Mouse (Mus musculus): ENCODE measurements around the gene Npat.

Npat gene

DNA sequence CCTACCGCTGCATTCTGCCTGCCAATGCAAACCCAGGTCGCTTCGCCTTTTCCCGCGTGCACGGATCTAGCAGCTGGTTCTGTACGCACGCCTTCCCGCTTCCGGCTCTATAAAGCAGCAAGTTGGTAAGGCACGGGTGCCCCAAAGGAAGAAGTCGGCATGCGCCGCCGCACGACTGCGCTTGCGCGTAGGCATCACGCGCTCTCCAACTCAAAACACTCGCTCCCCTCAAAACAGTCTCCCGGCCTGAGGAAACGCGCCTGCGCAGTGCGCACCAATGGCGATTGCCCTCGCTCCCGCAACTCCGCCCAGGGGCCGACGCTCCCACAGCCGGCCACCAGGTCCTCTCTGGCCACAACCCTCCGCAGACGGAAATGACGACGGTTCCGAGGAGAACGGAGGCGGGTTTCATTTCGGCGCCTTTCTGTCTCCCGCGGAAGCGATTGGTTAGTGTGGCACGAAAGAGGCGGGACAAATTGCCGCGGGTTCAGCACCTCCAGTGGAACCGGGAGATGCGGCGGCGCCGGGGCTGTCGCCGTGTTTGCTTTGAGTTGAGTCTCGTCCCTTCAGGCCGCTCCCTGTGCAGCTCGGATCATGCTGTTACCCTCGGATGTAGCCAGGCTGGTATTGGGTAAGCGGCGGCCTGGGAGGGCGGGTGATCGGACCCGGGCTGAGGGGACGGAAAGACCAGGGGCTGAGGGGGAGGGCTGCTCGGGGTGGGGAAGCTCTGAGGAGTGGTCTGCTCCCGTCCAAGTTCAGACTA lies at the start of gene Npat, which contains the start of gene Atm:
TSS of gene Npat (plus strand) at position 490 of the 763 bp plus-strand sequence.
TSS of gene Atm (minus strand) at position 183 of the 763 bp plus-strand sequence.
- peak; percentile 99 for DNase-seq (ENCODE audit: low spot score in 2 of 2)

DNA sequence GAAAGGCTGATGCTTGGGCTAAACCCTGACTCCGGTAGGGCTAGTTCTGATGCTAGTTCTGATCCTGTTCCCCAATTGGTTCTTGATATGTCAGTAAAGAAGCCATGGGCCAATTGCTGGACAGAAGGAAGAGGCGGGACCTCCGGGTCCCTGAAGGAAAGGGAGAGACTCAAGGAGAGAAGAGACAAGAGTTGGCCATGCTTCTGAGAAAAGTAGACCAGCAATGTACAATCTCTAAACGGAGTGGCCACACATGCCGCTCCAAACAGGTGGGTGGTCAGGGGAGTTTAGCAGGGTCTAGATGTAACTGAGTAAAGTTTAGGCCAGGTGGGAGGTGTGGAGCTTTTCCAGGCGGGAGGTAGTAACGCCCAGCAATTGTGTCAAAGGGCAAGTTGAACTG lies 28.8 kb upstream of the Npat start:
- DNase-seq (ENCODE audit: low spot score in 2 of 2) = no peak

DNA sequence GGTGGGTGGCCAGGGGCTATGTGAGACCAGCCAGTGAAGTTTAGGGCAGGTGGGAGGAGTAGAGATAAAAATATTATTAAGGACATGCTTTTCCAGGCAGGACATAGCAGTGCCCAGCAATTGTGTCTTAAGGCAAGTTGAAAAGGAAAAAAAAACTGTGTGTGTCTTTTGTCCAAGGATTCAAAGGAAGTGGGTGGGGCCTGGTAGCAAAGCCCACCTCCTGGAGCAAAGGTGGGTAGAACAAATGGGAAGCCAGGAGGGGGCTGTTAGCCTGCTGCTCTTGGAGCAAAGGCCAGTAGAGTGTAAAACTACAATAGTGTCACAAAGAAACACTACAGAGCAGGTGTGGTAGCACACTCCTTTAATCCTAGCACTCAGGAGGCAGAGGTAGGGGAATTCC lies 22.8 kb upstream of the Npat start:
- no peak for DNase-seq (ENCODE audit: low spot score in 2 of 2)

DNA sequence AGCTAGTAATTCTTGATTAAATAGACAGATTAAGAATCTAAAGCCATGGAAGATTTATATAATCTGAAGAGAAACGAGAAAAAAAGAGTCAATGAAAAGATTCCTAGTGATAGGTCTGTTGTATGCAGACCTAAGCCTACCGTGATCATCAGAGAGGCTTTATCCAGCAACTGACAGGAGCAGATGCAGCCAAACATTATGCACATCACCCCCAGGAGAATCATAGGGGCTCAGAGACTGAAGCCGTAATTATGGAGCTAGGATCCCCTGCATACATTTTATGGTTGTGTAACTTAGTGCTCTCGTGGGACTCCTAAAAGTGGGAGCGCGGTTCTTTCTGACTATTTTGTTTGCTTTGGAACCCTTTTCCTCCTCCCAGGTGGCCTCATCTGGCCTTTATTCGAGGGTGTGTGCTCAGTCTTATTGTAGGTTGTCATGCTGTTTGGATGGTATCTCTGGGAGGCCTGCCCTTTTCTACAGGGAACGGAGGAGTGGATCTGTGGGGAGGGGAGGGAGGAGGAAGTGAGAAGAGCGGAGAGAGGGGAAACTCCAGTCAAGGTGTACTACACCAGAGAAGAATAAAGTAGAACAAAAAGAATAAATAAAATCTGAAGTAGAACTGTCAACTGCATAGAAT lies 19.4 kb upstream of the Npat start:
- no peak for DNase-seq (ENCODE audit: low spot score in 2 of 2)

DNA sequence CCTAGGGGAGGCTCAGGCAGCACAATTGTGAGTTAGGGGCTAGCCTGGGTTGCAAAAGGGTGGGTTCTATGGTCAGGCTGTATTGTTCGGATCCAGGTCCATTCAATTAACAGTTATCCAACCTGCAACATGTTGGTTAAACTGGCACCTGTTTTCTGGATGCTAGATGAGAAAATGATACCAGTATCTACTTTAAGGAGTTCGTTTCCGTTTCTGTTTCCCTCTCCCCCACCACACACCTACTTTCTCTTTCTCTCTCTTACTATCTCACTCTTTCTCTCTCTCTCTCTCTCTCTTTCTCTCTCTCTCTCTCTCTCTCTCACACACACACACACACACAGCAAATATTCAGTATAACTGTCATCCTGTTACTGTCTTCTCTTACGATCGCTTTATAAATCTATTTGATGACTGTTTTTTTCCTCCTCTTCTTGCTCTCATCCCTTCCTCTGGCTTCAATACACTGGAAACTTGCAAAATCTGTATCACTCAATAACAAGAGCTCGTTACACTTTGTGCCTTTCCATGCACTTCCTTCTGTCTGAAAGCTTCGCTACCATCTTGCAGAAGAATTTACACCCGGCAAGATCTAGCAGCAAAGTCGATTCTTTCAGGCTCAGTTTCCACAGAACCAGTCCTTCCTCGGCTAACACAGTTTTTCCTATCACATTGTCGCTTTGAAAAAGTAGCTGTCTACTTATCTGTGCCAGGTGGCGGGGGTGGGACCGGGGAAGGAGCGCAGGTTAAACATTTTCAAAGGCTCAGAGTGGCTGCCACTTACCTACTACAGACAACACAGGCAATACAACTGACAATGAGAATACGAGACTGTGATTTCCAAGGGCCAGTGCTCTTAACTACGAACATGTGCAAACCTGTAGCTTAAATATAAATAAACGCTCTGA lies 1.2 kb upstream of the Npat start:
- DNase-seq (ENCODE audit: low spot score in 2 of 2) = no peak

DNA sequence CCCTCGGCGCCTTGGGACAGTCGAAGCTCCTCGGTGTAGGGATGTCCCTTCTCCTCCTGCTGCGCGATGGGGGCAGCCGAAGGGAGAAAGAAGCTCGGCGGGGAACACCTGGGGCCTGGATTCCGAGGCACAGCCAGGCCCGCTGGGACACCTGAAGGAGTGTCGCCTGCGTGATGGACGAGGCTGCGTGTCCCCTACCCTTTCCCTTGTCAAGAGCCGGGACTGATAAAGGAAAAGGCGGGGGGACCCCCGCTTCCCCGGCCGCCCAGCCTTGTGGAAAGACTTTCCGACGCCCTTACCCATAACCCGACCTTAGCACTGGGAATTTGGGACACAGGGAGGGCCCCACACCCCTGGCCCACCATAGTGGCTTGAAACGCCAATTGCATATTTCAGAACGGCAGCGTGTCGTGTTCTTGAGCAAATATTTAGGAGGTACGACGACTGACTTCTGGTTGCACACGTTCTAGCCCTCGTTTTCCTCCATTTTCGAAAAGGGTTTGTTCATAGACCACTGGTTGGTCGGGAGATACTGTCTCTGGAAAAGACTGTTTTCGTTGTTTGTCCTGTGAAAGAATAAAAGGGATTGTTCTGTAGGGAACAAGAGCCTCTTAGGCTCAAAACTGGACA lies 604 bp downstream of the Npat start:
- DNase-seq (ENCODE audit: low spot score in 2 of 2) = peak in 1 of 2 experiments; percentile 8

DNA sequence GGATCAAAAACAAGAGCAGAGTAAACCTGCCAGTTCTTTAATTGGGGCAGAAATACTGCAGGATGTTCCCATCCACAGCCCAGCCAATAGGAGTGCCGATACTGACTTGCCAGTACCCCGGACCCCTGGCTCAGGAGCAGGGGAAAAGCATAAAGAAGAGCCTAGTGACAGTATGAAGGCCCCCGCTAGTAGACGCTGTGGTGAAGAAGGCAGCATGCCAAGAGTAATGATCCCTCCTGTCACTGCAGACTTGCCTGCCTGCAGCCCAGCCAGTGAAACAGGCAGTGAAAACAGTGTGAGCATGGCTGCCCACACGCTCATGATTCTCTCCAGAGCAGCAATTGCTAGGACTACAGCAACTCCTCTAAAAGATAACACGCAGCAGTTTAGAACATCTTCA lies 33.8 kb downstream of the Npat start:
- no peak for DNase-seq (ENCODE audit: low spot score in 2 of 2)

DNA sequence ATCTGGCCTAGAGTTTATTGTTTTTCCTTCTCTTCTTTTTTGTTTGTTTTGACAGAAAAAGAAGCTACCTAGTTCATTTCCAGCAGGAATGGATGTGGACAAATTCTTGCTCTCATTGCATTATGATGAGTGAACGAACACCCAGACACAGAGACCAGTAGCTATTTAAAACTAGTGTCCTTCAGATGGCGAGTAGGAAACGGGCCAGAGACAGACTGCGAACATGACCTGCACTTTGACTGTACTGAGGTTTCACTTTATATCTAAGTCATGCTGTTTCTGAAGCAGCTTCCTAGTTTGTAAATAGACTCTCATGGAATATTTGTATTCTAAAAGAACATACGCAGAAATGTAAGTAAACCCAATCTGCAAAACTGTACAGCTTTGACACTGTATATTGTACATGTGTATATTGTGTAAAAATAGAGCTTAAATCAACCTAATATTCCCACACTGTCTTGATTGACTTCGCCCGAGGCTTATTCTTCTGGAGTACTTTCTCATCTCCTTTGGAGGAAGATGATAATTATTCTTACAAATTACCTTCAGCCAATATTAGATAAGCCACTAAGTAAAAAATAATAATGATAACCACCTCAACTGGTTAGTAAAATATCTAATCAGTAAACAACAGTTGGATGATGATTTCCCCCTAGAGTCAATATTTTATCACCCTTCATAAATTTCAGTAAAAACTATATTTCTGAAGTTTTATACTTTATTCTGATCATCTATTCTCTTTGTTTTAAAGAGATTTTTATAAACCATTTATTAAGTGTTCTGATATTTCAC lies 35.9 kb downstream of the Npat start:
- DNase-seq (ENCODE audit: low spot score in 2 of 2) = no peak

DNA sequence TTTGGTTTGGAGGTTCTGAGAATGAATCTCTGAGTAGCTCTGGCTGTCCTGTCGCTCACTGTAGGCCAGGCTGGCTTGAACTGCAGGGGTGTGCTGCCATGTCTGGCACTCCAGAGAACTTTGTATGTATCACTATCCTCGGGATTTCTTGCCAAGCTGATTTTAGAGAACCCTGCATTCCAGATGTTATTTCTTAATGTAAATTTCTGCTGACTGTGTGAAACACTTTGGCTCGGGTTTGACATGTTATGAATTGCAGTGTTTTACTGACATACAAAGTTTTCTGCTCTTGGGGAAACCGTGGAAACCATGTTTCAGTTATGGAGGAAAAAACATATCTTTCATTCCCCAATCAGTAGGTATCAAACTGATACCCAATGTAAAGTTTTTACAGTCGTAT lies 38.9 kb downstream of the Npat start:
- no peak for DNase-seq (ENCODE audit: low spot score in 2 of 2)

DNA sequence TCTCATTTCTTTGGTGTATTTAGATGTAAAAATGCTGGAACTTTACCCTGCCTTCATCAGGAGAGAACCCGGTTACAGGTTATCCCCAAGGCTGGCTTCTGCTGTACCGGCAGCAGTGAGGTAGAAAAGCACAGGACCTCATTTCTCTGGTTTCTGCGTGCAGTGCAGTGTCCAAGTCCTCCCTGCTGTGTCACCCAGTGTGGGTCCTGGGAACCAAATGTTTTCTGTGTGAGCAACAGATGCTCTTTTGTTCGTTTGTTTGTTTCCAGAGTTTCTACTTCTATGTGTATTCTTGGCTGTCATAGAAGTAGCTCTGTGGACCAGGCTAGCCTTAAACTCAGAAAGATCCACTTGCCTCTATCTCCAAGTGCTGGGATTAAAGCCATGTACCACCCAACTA lies 45.0 kb downstream of the Npat start:
- DNase-seq (ENCODE audit: low spot score in 2 of 2) = no peak

DNA sequence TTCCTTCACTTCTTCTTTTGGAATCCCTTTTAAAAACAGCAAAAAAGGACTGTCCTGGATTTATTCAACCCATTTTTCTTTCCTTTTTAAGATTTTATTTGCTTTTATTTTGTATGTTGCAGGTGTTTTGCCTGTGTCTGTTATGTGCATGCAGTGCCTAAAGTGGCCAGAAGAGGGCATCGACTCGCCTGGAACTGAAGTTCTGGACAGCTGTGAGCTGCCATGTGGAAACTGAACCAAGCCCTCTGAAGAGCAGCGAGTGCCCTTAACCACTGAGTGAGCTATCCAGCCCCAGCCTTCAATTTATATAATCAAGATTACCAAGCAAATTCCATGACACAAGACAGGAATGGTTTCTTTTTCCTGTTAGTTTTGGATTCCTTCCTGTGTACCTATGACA lies 57.9 kb downstream of the Npat start:
- DNase-seq (ENCODE audit: low spot score in 2 of 2) = peak in 1 of 2 experiments; percentile 34

DNA sequence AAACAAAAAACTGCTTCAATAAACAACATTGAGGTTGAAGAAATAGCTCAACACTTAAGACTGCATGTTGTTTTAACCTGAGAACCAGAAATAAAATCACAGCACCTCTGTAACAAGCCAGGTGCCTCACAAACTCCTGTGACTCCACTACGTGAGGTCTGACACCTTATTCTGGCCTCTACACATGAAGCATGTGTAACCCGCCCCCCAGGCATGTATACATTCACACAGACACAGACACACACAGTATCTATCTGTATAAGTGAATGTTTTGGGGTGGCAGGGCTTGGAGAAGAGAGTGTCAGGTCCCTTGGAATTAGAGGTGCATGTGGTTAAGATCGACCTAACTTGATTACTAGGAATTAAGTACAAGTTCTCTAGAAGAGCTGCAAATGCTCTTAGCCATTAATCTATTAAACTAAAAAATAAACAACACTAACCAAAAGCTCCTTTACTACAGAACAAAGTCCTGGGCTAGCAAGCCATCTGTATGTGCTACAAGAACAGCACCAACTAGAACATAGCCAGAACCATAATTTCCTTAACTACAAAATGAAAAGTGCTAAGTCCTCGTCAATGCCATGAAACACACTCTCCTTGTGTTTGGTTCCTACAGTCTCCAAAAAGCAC lies 60.2 kb downstream of the Npat start:
- DNase-seq (ENCODE audit: low spot score in 2 of 2) = no peak

DNA sequence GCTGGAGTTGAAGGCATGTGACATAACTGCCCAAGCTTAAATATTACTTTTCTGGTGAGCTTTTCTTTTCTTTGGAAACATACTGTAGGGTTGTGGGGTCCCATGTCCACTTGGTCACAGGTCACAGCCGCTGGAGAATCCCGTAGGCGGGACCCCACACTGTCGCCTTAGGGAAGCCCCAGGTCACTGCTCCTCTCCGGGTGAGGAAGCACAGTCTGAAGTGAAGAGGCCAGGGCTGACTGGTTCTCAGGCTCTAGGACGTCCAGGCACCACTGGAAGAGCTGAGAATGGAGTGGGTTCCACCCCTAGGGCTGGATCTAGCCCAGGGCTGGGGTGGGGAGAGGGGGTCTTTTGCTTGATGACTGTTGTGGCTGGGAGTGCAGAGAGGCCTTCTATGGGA lies 61.8 kb downstream of the Npat start:
- DNase-seq (ENCODE audit: low spot score in 2 of 2) = no peak

DNA sequence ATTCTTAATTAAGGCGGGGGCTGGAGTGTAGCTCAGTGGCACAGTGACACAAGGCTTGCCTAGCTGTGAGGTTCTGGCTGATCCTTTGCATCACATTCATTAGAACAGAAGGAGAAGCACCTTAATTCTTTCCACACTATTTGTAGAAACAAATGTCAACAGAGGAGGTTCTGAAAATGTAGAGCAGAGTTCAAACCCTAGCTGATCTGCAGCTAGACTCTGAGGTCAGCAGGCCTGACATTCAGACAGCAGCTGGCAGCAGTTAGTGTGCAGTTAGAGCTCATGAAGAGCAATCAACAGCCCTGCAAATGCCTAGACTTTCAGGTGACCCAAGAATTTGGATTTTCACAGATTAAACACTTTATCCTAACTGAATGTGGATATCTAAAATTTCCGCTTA lies 64.7 kb downstream of the Npat start:
- DNase-seq (ENCODE audit: low spot score in 2 of 2) = no peak

DNA sequence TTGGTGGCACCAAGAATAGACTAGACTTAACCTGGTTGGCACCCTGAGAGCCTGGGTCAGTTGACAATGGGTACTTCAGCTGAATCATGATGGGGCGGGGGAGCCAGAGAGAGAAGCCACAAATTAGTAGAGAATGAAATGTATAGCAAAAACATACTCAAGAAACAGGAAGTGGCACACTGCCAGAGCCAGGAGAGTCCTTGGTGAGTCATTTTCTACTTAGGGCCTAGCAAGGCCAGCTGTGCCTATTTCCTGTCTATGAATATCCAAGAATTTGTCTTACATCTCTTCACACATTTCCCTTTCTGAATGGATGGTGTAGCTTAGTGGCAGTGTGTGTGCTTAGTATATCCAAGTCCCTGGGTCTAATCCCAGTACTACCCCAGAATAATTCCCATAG lies 66.5 kb downstream of the Npat start:
- DNase-seq (ENCODE audit: low spot score in 2 of 2) = no peak

DNA sequence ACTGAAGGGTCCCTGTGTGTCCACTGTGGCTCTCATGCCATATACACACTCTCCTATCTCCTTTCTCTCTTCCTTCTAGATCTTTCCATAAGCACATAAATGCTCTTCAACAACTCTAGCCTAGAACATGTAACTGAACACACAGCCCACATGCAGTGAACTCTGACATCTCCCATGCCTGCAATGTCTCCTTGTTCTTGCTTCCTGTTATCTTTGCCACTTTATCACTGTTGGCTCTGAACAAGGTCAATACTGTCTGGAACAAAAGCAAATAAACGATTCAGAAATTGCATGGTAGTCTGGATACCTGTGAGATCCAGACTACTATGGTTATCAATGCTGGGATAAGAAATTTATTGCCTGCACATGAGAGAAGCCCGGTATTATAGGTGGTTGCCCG lies 67.0 kb downstream of the Npat start:
- DNase-seq (ENCODE audit: low spot score in 2 of 2) = no peak

DNA sequence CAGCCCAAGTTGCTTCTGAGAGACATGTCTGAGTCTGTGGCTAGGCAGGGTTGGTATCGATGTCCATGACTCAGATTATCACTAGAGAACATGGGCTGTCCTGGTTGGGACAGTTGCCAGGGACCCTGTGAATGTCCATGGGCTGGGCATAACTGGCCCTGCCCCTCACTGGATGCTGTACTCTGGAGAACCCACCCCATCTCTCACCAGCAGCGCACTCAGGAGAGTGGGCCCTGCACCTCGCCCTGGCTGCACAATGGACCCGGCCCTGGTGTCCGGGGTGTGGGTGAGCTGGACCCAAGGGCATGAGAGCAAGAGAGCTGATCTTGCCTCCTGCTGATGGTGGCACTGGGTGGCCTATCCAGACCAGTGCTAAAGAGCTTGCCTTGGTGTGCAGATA lies 68.1 kb downstream of the Npat start:
- no peak for DNase-seq (ENCODE audit: low spot score in 2 of 2)

DNA sequence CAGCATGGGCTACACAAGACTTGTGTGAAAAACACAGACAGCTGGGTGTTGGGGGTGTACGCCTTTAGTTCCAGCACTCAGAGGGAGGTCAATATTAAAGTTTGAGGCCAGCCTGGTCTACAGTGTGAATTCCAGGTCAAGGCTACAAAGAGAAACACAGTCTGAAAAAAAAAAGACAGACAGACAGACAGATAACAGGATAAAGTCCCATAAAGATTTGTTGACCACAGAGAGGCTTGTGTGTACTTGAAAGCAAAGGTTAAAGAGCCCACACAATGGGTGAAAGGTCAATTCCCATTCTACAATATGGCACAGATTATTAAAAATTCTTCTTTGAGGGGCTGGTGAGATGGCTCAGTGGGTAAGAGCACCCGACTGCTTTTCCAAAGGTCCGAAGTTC lies 70.3 kb downstream of the Npat start:
- DNase-seq (ENCODE audit: low spot score in 2 of 2) = no peak

DNA sequence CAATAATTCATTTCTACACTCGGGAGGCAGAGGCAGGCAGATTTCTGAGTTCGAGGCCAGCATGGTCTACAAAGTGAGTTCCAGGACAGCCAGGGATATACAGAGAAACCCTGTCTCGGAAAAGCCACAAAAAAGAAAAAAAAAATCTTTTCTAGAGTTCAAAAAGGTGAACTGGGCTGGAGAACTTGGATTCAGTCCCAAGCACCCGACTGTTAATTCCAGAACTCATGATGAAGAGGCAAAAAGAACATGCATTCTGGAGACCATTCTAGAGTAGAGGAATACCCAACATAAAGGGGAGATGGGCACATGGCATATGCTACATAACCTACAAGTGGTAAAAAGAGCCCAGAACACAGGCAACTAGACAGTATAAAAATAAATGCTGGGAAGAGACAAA lies 71.0 kb downstream of the Npat start:
- DNase-seq (ENCODE audit: low spot score in 2 of 2) = no peak

DNA sequence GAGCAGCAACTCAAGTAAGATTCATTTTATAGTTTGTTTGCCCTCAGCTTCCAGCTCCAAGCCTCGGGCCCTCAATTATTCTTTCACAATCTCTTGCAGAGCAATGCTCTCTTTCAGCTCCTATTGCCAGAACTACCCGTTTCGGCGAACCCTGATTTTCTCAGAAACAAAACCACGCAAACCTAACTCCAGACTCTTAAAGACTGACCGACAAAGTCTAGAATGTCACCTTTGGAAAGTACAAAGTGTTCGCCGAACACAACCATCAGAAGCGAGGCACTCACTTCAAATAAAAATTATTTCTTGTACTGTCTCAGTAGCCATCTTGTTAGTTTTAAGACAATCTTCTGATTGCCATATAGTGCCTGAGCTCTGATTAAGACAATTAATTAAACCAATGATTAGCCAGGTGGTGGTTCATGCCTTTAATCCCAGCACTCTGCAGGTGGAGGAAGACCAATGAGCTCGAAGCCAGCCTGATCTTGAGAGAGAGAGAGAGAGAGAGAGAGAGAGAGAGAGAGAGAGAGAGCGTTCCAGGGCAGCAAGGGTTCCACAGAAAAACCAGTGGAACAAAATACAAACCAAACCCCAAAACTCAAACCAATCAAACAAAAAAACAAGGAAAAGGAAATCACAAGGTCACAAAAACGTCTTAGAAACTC lies 72.6 kb downstream of the Npat start:
- DNase-seq (ENCODE audit: low spot score in 2 of 2) = no peak
